Mouse (Mus musculus) forebrain, embryonic 12.5 days (tissue): Measurements from ENCODE around the gene Serpina16. TPM values are rescaled to one million over a fixed set of nuclear protein-coding genes. Genes with fewer than 3 reads are reported as not detected.
"Not testable (repeated sequence)": the region's sequence is repeated elsewhere in the genome, so short reads cannot be mapped to it uniquely, and the experiment has no call there.

Source experiments
- ATAC-seq: fragments of 200-750 bp; cut with Nextera tagmentation; 2 replicates; pipeline ENCODE4 v1.8.0; 2017; ENCODE audit warnings: moderate TSS enrichment; ENCODE audit not compliant: low FRiP score
- H3K27ac ChIP-seq: fragments of 300-500 bp; sonication (generic); 2 replicates; pipeline ENCODE4 v1.5.1; 2016; ENCODE audit warnings: mild to moderate bottlenecking
- H3K27me3 ChIP-seq: fragments of 300-500 bp; sonication (generic); 2 replicates; pipeline ENCODE4 v1.6.1; 2016; ENCODE audit warnings: mild to moderate bottlenecking
- H3K36me3 ChIP-seq: fragments of 300-500 bp; sonication (generic); replicated peaks from 2 replicates; pipeline ENCODE4 v1.6.1; 2016; ENCODE audit warnings: mild to moderate bottlenecking
- H3K4me1 ChIP-seq: fragments of 300-500 bp; sonication (generic); 2 replicates; pipeline ENCODE4 v1.6.1; 2016
- H3K4me2 ChIP-seq: fragments of 300-500 bp; sonication (generic); 2 replicates; pipeline ENCODE4 v1.6.1; 2016; ENCODE audit warnings: mild to moderate bottlenecking, moderate library complexity
- H3K4me3 ChIP-seq: fragments of 300-500 bp; sonication (generic); replicated peaks from 2 replicates; pipeline ENCODE4 v1.5.1; 2016; ENCODE audit warnings: mild to moderate bottlenecking
- H3K9ac ChIP-seq: fragments of 300-500 bp; sonication (generic); 2 replicates; pipeline ENCODE4 v1.6.1; 2016; ENCODE audit warnings: mild to moderate bottlenecking
- H3K9me3 ChIP-seq: fragments of 300-500 bp; sonication (generic); 2 replicates; pipeline ENCODE4 v1.6.1; 2016
- WGBS: fragments of 180-500 bp; shearing (Covaris S2); methylation state at CpG from one replicate; pipeline ENCODE4 v1.1.7; 2016; 5-methylcytosine and 5-hydroxymethylcytosine counted together
- polyA plus RNA-seq: library from polyadenylated mRNA; unstranded; fragments of >200 nt; fragmentation: Nextera tagmentation; extraction: Ambion mirVana; gene quantifications from 2 replicates; pipeline ENCODE4 v1.2.1, GENCODE M21; 2016

Gene Serpina16
- polyA plus RNA-seq, 1 experiment from 2014 or later, result not detected

- no peak for ATAC-seq
- H3K36me3 ChIP-seq, result no peaks in the 10 kb centered on the region
- no peaks in the 10 kb centered on the region for H3K27me3 ChIP-seq
- no peak overlapping the region for H3K27ac ChIP-seq
- H3K4me1 ChIP-seq, result no peaks in the 10 kb centered on the region
- H3K9me3 ChIP-seq, result no peaks in the 10 kb centered on the region
- H3K9ac ChIP-seq, result no peak overlapping the region
- no peak overlapping the region for H3K4me2 ChIP-seq
- H3K4me3 ChIP-seq, result no peak overlapping the region
- WGBS, result 84% methylated on average over 2 of the region's 2 CpGs
These were observed 5.2 kb upstream of the Serpina16 start for GRCm38 (mm10) chr12:103681169-103681568.

GRCm38 (mm10) chr12:103679853-103680252, 3.9 kb upstream of the Serpina16 start:
- WGBS, result 97% methylated on average over 1 of the region's 1 CpGs

GRCm38 (mm10) chr12:103673179-103673578, 2.8 kb downstream of the Serpina16 start:
- Histone ChIP-seq H3K4me3 (no peak overlapping the region), H3K27me3 (no peaks in the 10 kb centered on the region), H3K4me1 (no peaks in the 10 kb centered on the region), H3K27ac (no peak overlapping the region), H3K9me3 (no peaks in the 10 kb centered on the region), H3K9ac (no peak overlapping the region), H3K36me3 (no peaks in the 10 kb centered on the region), H3K4me2 (no peak overlapping the region)
- ATAC-seq, result no peak
- 87% methylated on average over 2 of the region's 2 CpGs for WGBS

More at GRCm38 (mm10) chr12:103679853-103680252, 3.9 kb upstream of the Serpina16 start:
- H3K4me1 ChIP-seq, H3K4me2 ChIP-seq, H3K9me3 ChIP-seq, ATAC-seq, H3K9ac ChIP-seq, H3K36me3 ChIP-seq, H3K27me3 ChIP-seq, H3K4me3 ChIP-seq, H3K27ac ChIP-seq: not testable (repeated sequence)

GRCm38 (mm10) chr12:103671483-103671882, 4.5 kb downstream of the Serpina16 start:
- ATAC-seq, result no peak
- H3K36me3 ChIP-seq, result no peaks in the 10 kb centered on the region
- H3K4me1 ChIP-seq, result no peaks in the 10 kb centered on the region
- no peaks in the 10 kb centered on the region for H3K9me3 ChIP-seq
- no peaks in the 10 kb centered on the region for H3K27me3 ChIP-seq
- H3K4me3 ChIP-seq, result no peak overlapping the region
- H3K9ac ChIP-seq, result no peak overlapping the region
- H3K27ac ChIP-seq, result no peak overlapping the region
- WGBS, result 75% methylated on average over 3 of the region's 3 CpGs
- H3K4me2 ChIP-seq, result no peak overlapping the region

GRCm38 (mm10) chr12:103670964-103671363, 5.0 kb downstream of the Serpina16 start:
- no peak overlapping the region for H3K9ac ChIP-seq
- H3K4me1 ChIP-seq, result no peaks in the 10 kb centered on the region
- no peak overlapping the region for H3K27ac ChIP-seq
- no peaks in the 10 kb centered on the region for H3K9me3 ChIP-seq
- no peak overlapping the region for H3K4me3 ChIP-seq
- no peaks in the 10 kb centered on the region for H3K27me3 ChIP-seq
- no peak for ATAC-seq
- no peak overlapping the region for H3K4me2 ChIP-seq
- H3K36me3 ChIP-seq, result no peaks in the 10 kb centered on the region
- WGBS, result 76% methylated on average over 2 of the region's 2 CpGs

- no peak overlapping the region for H3K9ac ChIP-seq
- no peaks in the 10 kb centered on the region for H3K36me3 ChIP-seq
- H3K9me3 ChIP-seq, result no peaks in the 10 kb centered on the region
- 89% methylated on average over 5 of the region's 5 CpGs for WGBS
- no peaks in the 10 kb centered on the region for H3K27me3 ChIP-seq
- no peaks in the 10 kb centered on the region for H3K4me1 ChIP-seq
- ATAC-seq, result no peak
- H3K4me2 ChIP-seq, result no peak overlapping the region
- no peak overlapping the region for H3K27ac ChIP-seq
- no peak overlapping the region for H3K4me3 ChIP-seq
These were observed 5.6 kb downstream of the Serpina16 start for GRCm38 (mm10) chr12:103670344-103670743.

- H3K4me3 ChIP-seq, result no peak overlapping the region
- no peak overlapping the region for H3K27ac ChIP-seq
- no peaks in the 10 kb centered on the region for H3K9me3 ChIP-seq
- H3K36me3 ChIP-seq, result no peaks in the 10 kb centered on the region
- H3K4me1 ChIP-seq, result no peaks in the 10 kb centered on the region
- ATAC-seq, result no peak
- H3K9ac ChIP-seq, result no peak overlapping the region
- no peak overlapping the region for H3K4me2 ChIP-seq
- 82% methylated on average over 3 of the region's 3 CpGs for WGBS
- H3K27me3 ChIP-seq, result no peaks in the 10 kb centered on the region
These were observed 10.7 kb downstream of the Serpina16 start for GRCm38 (mm10) chr12:103665286-103665685.

- not testable (repeated sequence) for H3K27me3 ChIP-seq, H3K27ac ChIP-seq, H3K4me2 ChIP-seq, H3K9me3 ChIP-seq, H3K4me3 ChIP-seq, H3K36me3 ChIP-seq, ATAC-seq, H3K4me1 ChIP-seq, H3K9ac ChIP-seq
These were observed 13.9 kb downstream of the Serpina16 start for GRCm38 (mm10) chr12:103662053-103662452.

GRCm38 (mm10) chr12:103660076-103660475, 15.9 kb downstream of the Serpina16 start:
- no peak overlapping the region for H3K4me2 ChIP-seq
- H3K27ac ChIP-seq, result no peak overlapping the region
- WGBS, result 82% methylated on average over 5 of the region's 5 CpGs
- H3K27me3 ChIP-seq, result no peaks in the 10 kb centered on the region
- no peak overlapping the region for H3K4me3 ChIP-seq
- no peaks in the 10 kb centered on the region for H3K4me1 ChIP-seq
- no peak overlapping the region for H3K9ac ChIP-seq
- ATAC-seq, result no peak
- H3K9me3 ChIP-seq, result no peaks in the 10 kb centered on the region
- H3K36me3 ChIP-seq, result no peaks in the 10 kb centered on the region

- WGBS, result 81% methylated on average over 2 of the region's 2 CpGs
- no peaks in the 10 kb centered on the region for H3K4me1 ChIP-seq
- no peak for ATAC-seq
These were observed 16.8 kb downstream of the Serpina16 start for GRCm38 (mm10) chr12:103659171-103659570.

GRCm38 (mm10) chr12:103657991-103658390, 17.9 kb downstream of the Serpina16 start:
- no peak for ATAC-seq
- no peak overlapping the region for H3K27ac ChIP-seq
- 84% methylated on average over 10 of the region's 10 CpGs for WGBS
- H3K36me3 ChIP-seq, result no peaks in the 10 kb centered on the region
- no peak overlapping the region for H3K9ac ChIP-seq
- no peak overlapping the region for H3K4me3 ChIP-seq
- no peaks in the 10 kb centered on the region for H3K27me3 ChIP-seq
- H3K9me3 ChIP-seq, result no peaks in the 10 kb centered on the region
- no peak overlapping the region for H3K4me2 ChIP-seq
- H3K4me1 ChIP-seq, result no peaks in the 10 kb centered on the region

More at GRCm38 (mm10) chr12:103659171-103659570, 16.8 kb downstream of the Serpina16 start:
- Histone ChIP-seq H3K4me3 (no peak overlapping the region), H3K9ac (no peak overlapping the region), H3K4me2 (no peak overlapping the region), H3K27ac (no peak overlapping the region), H3K9me3 (no peaks in the 10 kb centered on the region), H3K27me3 (no peaks in the 10 kb centered on the region), H3K36me3 (no peaks in the 10 kb centered on the region)

- H3K9ac ChIP-seq, result no peak within 1 kb of the TSS
- 87% methylated on average over 9 of the region's 9 CpGs for WGBS
- ATAC-seq, result no peak
These were observed 18.9 kb downstream of the Serpina16 start, which contains the start of gene Serpina6 for GRCm38 (mm10) chr12:103656848-103657626. Gene Serpina6, minus strand, starts transcription at chr12:103657212.

More at GRCm38 (mm10) chr12:103656848-103657626, 18.9 kb downstream of the Serpina16 start, which contains the start of gene Serpina6:
- Histone ChIP-seq H3K4me1 (no peaks in the 10 kb centered on the region), H3K4me3 (no peak within 1 kb of the TSS), H3K27ac (no peak within 1 kb of the TSS), H3K27me3 (no peaks in the 10 kb centered on the region), H3K9me3 (no peaks in the 10 kb centered on the region), H3K36me3 (no peaks in the 10 kb centered on the region), H3K4me2 (no peak within 1 kb of the TSS)
